Mouse (Mus musculus): ENCODE measurements around the gene Ccdc158.

DNA sequence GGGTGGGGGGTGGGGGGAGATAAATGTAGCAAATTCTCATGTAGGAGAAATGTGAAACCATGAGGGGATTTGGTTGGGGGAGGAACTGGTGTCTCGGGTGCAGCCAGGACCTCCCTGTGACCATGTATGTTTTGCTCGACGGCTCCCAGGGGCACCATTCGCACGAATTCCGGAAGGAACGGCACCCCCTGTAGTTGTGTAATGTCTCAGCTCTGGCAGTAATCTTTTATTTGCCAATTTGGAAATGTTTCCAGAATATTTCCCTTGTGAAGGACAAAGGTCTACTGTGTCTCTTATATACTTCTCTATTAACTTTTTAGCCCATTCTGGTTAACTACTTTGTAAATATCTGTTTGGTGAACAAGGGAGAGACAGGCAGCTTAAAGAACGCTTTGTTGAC lies 35.7 kb upstream of the Ccdc158 start:
- no peak for TF ChIP-seq POLR2A (IDR thresholded peaks at IDR 0.05; ENCODE audit: insufficient read length, low read depth)
- TF ChIP-seq MAX (IDR thresholded peaks at IDR 0.05; ENCODE audit: low read depth), result no peak
